Mouse (Mus musculus): ENCODE measurements at regions not wholly inside any gene's neighbourhood (a gene's known extent, or its start where the extent isn't known, plus 50 kb on each side); places are given as distances from the start of the nearest gene placed in this dataset.
"Not testable (repeated sequence)": the region's sequence is repeated elsewhere in the genome, so short reads cannot be mapped to it uniquely, and the experiment has no call there.

DNA sequence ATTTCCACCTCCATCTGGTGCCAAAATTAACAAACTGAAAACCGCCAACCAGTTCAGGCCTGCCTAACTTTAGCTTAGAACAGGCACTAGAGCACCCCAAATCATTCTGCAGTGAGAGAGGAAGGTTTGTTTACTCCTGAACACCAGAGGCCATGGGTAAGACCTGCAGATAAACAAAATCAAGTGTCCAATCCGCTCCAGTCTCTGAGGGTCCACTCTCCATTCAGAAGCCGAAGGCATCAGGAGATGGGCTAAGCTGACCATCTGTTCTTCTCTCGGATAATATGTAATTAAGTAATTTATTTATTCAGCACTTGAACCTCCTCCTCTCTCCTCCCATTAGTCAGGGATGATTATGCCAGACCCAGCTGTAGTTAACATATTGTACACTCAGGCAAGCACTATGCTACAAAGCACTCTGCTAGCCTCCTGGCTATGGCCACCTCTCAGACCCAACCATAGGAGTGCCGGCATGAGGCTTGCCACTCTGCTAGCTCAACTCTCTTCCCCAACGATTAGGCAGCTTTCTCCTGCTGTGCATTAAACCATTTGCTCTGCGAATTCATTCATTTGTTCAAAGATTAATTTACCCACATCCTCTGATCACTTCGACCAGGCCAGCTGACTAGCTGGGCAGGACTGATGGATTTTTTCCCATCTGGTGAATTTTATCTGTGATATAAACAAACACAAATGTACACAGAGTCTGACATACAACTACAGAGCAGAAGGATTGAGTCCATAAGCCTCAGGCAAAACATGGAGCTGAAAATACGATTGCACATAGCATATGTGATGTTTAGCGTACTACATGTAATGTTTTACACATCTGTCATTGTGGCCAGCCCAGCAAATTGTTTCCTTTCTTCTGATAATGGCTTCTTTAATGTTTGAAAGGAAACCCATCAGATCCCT, 184.4 kb downstream of the Mat2b start:
- no peak for DNase-seq

- no peak for DNase-seq
Measured at GRCm38 (mm10) chr11:40491599-40491998, 203.4 kb downstream of the Mat2b start.

- not testable (repeated sequence) for DNase-seq
Measured at GRCm38 (mm10) chr11:40478171-40478570, 216.8 kb downstream of the Mat2b start.

DNA sequence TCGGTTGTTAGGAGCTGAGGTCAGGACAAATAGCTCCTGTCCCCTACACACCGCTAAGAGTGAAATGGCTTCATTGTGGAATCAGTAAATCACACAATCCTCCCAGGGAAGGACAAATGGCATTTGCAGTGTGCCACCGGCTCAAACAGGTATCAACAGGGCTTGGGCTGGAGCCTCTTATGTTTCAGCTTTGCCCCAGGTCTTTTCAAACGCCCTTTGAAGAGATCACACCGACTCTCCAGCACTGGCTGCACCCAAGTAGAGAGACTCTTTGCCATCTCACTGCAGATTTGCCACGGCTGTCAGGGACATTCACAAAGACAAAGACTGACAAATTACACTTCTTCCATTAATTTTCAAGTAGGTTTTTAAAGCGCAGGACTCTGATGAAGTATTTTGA, 217.7 kb downstream of the Mat2b start:
- DNase-seq = no peak

GRCm38 (mm10) chr11:40469080-40469705, 225.8 kb downstream of the Mat2b start:
- DNase-seq = peak; percentile 23

GRCm38 (mm10) chr11:40456571-40456970, 238.4 kb downstream of the Mat2b start:
- no peak for DNase-seq

- not testable (repeated sequence) for DNase-seq
Measured at GRCm38 (mm10) chr11:40454994-40455393, 240.0 kb downstream of the Mat2b start.

GRCm38 (mm10) chr11:40446846-40447245, 248.2 kb downstream of the Mat2b start:
- no peak for DNase-seq

DNA sequence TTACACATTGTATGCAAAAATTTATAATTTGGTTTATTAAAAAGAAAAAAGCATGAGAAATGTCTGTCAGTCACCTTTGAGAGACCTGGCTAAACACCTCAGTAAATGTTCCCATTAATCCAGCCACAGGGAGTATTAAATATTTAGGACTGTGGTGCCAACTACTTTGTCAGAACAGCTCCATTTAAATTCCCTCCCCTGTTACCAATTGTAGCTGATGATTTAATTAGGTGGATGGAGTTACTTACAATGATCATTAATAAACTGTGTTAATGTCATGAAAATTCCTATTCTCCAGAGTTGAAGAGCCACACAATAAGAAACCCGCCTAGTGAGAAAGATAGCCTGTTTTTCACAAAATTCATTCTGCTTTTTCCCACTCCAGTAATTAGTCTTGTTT, 261.0 kb downstream of the Mat2b start:
- no peak for DNase-seq

GRCm38 (mm10) chr11:40428858-40429257, 266.1 kb downstream of the Mat2b start:
- no peak for DNase-seq

DNA sequence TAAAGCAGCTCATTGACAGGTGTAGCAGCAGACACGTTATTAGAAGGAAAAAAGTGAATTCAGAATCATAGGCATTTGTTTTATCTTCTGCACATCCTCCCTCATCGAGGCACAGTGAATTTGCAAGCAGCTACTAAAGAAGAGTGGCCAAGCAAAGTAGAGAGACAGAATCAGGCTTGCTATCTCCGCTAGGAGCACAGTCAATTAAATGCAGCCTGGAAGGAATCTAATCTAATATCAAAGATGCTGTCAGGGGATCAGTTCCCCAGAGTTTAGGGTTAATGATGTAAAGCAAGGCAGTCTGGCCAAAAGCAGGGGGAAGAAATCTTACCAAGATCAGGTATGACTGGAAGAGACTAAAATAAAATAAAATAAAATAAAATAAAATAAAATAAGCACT, 270.7 kb downstream of the Mat2b start:
- no peak for DNase-seq

GRCm38 (mm10) chr11:40407571-40407970, 287.4 kb downstream of the Mat2b start:
- no peak for DNase-seq

DNA sequence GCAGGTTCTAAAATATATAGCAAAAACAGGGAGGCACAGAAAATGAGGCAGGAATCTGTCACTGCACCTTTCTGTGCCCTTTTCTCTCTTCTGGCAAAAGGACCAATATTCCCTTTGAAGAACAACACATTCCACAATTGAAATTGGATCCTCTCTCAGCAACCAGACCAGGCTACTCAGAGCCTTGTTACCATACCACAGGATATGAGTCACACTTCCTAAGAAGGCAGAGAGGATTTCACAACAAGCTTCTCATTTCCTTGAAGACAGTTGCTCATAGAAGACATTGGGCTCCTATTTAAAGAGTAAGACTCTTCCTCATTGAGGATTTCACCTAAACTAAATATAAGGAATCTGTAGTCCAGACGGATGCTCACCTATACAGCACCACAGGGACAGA, 292.8 kb downstream of the Mat2b start:
- no peak for DNase-seq

DNA sequence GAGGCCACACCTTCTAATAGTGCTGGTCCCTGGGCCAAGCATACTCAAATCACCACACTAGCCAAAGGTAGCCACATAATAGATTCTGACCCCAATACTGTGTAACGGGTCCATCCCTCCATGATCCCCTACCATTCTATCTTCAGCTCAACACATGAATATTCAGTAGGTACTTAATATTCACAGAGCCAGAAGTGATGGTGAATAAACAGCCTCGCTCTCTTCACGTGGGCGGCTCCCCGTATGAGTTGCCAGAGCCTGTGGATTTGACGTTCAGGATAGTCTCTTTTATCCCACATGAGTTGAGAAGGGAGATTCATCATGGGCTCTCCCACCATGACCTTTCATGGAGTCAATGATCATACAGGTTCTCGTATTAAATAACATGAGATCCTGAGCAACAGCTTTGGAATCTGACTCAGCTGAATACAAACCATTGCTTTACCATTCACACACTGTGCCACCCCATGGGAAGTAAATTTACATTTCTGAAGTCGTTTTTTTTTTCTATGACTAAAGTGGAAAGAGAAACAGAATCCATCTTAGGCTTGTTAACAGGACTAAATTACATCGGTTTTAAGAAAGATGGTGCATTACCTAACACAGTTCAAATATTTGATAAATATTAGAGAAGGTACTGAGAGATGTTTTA, 297.4 kb downstream of the Mat2b start:
- DNase-seq = no peak

GRCm38 (mm10) chr11:40395331-40395730, 299.7 kb downstream of the Mat2b start:
- DNase-seq = no peak

GRCm38 (mm10) chr11:40394864-40395266, 300.1 kb downstream of the Mat2b start:
- DNase-seq = no peak

GRCm38 (mm10) chr11:40394283-40394758, 300.7 kb downstream of the Mat2b start:
- DNase-seq = no peak

GRCm38 (mm10) chr11:40380696-40381095, 314.3 kb downstream of the Mat2b start:
- no peak for DNase-seq

DNA sequence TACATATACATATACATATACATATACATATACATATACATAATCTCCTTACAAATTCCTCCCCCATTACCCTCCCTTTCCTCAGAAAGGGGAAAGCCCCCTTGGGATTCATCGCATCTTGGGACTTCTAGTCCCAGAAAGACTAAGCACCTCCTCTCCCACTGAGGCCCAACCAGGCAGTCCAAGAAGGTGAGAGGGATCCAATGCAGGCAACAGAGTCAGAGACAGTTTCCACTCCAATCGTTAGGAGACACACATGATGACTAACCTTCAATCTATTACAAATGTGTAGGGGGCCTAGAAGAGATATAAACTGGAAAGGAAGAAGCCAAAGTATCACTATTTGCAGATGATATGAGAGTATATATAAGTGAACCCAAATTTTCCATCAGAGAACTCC, 323.3 kb downstream of the Mat2b start:
- no peak for DNase-seq

DNA sequence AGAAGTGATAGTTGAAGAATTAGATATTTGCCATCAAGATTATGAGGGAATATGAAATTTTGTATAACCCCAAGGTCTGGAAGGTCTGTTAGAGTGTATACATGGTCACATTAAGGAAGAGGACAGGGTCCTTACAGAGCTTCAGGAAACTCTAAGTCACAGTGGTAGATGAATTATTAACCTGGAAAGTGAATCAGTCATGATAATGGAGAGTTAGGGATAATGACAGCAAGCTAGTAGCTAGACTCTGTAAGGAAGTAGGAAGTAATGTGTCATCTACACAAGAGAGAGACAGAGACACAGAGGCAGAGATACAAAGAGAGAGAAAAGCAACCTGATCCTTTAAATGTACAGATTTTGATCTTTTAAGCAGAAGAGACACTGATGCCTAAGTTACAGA, 328.4 kb downstream of the Mat2b start:
- no peak for DNase-seq

DNA sequence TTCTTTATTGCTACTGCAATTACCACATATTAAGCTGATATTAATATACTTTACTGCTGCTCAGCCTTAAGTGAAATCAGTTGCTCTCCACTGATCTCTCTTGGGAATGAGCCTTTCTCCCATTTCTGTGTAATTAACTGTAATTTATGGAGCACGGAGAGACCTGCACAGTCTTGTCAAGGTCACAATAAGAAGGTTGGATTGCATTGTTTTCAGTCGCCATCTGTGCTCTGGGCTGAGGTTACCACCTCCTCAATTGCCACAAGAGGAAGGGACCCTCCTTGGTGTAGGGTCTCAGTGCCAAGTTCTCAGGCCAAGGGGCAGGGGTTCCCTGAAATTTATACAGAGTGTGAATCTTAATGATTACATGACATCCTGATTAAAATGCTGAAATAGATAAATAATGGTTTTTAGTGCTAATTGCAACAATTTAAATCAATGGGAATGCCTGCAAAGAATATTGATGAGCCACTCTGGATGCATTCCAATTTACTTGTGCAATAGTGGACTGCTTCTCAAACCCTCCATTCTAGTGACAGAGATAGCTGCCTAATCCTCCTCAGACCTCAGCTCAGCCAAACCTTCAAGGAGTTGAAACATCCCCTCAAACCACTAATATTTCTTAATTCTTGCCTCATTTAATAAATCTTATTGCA, 332.3 kb downstream of the Mat2b start:
- no peak for DNase-seq
